Mouse (Mus musculus): Measurements from ENCODE around the gene Sall4. TPM values are rescaled to one million over a fixed set of nuclear protein-coding genes. Genes with fewer than 3 reads are reported as not detected.

The Sall4 gene
- polyA plus RNA-seq, 1 experiment, result 12.7 TPM

GRCm38 (mm10) chr2:168786174-168786573 lies 18.4 kb upstream of the Sall4 start:
- Histone ChIP-seq H3K27ac (ENCODE audit: control insufficient read depth, insufficient read depth, low read depth, low read length, poor library complexity) (no peak overlapping the region), H3K4me3 (replicated peaks; ENCODE audit: control insufficient read depth, low read depth, low read length) (no peak overlapping the region), H3K4me1 (ENCODE audit: control insufficient read depth, insufficient read depth, low read length) (no peaks in the 10 kb centered on the region)
- WGBS, result 86% methylated on average over 9 of the region's 9 CpGs
- TF ChIP-seq CTCF (IDR thresholded peaks at IDR 0.05; ENCODE audit: control insufficient read depth, insufficient read depth, low read length), result no peak
- TF ChIP-seq POLR2A (IDR thresholded peaks at IDR 0.05; ENCODE audit: borderline replicate concordance, control insufficient read depth, low read depth, low read length), result no peak

- no peaks in the 10 kb centered on the region for H3K4me1 ChIP-seq (ENCODE audit: control insufficient read depth, insufficient read depth, low read length)
- H3K27ac ChIP-seq (ENCODE audit: control insufficient read depth, insufficient read depth, low read depth, low read length, poor library complexity), result no peak overlapping the region
- 73% methylated on average over 9 of the region's 9 CpGs for WGBS
- no peak for TF ChIP-seq POLR2A (IDR thresholded peaks at IDR 0.05; ENCODE audit: borderline replicate concordance, control insufficient read depth, low read depth, low read length)
- TF ChIP-seq CTCF (IDR thresholded peaks at IDR 0.05; ENCODE audit: control insufficient read depth, insufficient read depth, low read length), result no peak
- H3K4me3 ChIP-seq (replicated peaks; ENCODE audit: control insufficient read depth, low read depth, low read length), result no peak overlapping the region
Measured at GRCm38 (mm10) chr2:168780596-168780995, 12.9 kb upstream of the Sall4 start.

GRCm38 (mm10) chr2:168780024-168780423 lies 12.3 kb upstream of the Sall4 start:
- TF ChIP-seq POLR2A (IDR thresholded peaks at IDR 0.05; ENCODE audit: borderline replicate concordance, control insufficient read depth, low read depth, low read length), result no peak
- no peak for TF ChIP-seq CTCF (IDR thresholded peaks at IDR 0.05; ENCODE audit: control insufficient read depth, insufficient read depth, low read length)
- no peaks in the 10 kb centered on the region for H3K4me1 ChIP-seq (ENCODE audit: control insufficient read depth, insufficient read depth, low read length)
- no peak overlapping the region for H3K27ac ChIP-seq (ENCODE audit: control insufficient read depth, insufficient read depth, low read depth, low read length, poor library complexity)
- no peak overlapping the region for H3K4me3 ChIP-seq (replicated peaks; ENCODE audit: control insufficient read depth, low read depth, low read length)
- 64% methylated on average over 9 of the region's 9 CpGs for WGBS

- Histone ChIP-seq H3K27ac (ENCODE audit: control insufficient read depth, insufficient read depth, low read depth, low read length, poor library complexity) (no peak overlapping the region), H3K4me1 (ENCODE audit: control insufficient read depth, insufficient read depth, low read length) (no peaks in the 10 kb centered on the region), H3K4me3 (replicated peaks; ENCODE audit: control insufficient read depth, low read depth, low read length) (no peak overlapping the region)
- no peak for TF ChIP-seq CTCF (IDR thresholded peaks at IDR 0.05; ENCODE audit: control insufficient read depth, insufficient read depth, low read length)
- no peak for TF ChIP-seq POLR2A (IDR thresholded peaks at IDR 0.05; ENCODE audit: borderline replicate concordance, control insufficient read depth, low read depth, low read length)
Measured at GRCm38 (mm10) chr2:168777481-168777880, 9.7 kb upstream of the Sall4 start.

GRCm38 (mm10) chr2:168776238-168776637 lies 8.5 kb upstream of the Sall4 start:
- H3K27ac ChIP-seq (ENCODE audit: control insufficient read depth, insufficient read depth, low read depth, low read length, poor library complexity), result no peak overlapping the region
- 67% methylated on average over 3 of the region's 3 CpGs for WGBS

GRCm38 (mm10) chr2:168769259-168769658 lies 1.5 kb upstream of the Sall4 start:
- Histone ChIP-seq H3K4me1 (ENCODE audit: control insufficient read depth, insufficient read depth, low read length) (no peaks in the 10 kb centered on the region), H3K4me3 (replicated peaks; ENCODE audit: control insufficient read depth, low read depth, low read length) (no peak overlapping the region), H3K27ac (ENCODE audit: control insufficient read depth, insufficient read depth, low read depth, low read length, poor library complexity) (no peak overlapping the region)
- no peak for TF ChIP-seq CTCF (IDR thresholded peaks at IDR 0.05; ENCODE audit: control insufficient read depth, insufficient read depth, low read length)
- no peak for TF ChIP-seq POLR2A (IDR thresholded peaks at IDR 0.05; ENCODE audit: borderline replicate concordance, control insufficient read depth, low read depth, low read length)
- 71% methylated on average over 8 of the region's 8 CpGs for WGBS

More at GRCm38 (mm10) chr2:168776238-168776637, 8.5 kb upstream of the Sall4 start:
- Histone ChIP-seq H3K4me3 (replicated peaks; ENCODE audit: control insufficient read depth, low read depth, low read length) (no peak overlapping the region), H3K4me1 (ENCODE audit: control insufficient read depth, insufficient read depth, low read length) (no peaks in the 10 kb centered on the region)
- no peak for TF ChIP-seq CTCF (IDR thresholded peaks at IDR 0.05; ENCODE audit: control insufficient read depth, insufficient read depth, low read length)
- TF ChIP-seq POLR2A (IDR thresholded peaks at IDR 0.05; ENCODE audit: borderline replicate concordance, control insufficient read depth, low read depth, low read length), result no peak

GRCm38 (mm10) chr2:168766538-168767361 lies 993 bp downstream of the Sall4 start:
- WGBS, result 4% methylated on average over 52 of the region's 52 CpGs
- no peak overlapping the region for H3K4me3 ChIP-seq (replicated peaks; ENCODE audit: control insufficient read depth, low read depth, low read length)
- H3K4me1 ChIP-seq (ENCODE audit: control insufficient read depth, insufficient read depth, low read length), result no peaks in the 10 kb centered on the region
- TF ChIP-seq CTCF (IDR thresholded peaks at IDR 0.05; ENCODE audit: control insufficient read depth, insufficient read depth, low read length) (no peak), POLR2A (IDR thresholded peaks at IDR 0.05; ENCODE audit: borderline replicate concordance, control insufficient read depth, low read depth, low read length) (no peak)
- H3K27ac ChIP-seq (ENCODE audit: control insufficient read depth, insufficient read depth, low read depth, low read length, poor library complexity), result no peak overlapping the region

- 3% methylated on average over 63 of the region's 65 CpGs for WGBS
- no peak overlapping the region for H3K27ac ChIP-seq (ENCODE audit: control insufficient read depth, insufficient read depth, low read depth, low read length, poor library complexity)
- H3K4me3 ChIP-seq (replicated peaks; ENCODE audit: control insufficient read depth, low read depth, low read length), result no peak overlapping the region
- TF ChIP-seq POLR2A (IDR thresholded peaks at IDR 0.05; ENCODE audit: borderline replicate concordance, control insufficient read depth, low read depth, low read length), result no peak
- no peak for TF ChIP-seq CTCF (IDR thresholded peaks at IDR 0.05; ENCODE audit: control insufficient read depth, insufficient read depth, low read length)
- no peaks in the 10 kb centered on the region for H3K4me1 ChIP-seq (ENCODE audit: control insufficient read depth, insufficient read depth, low read length)
Measured at GRCm38 (mm10) chr2:168765696-168766537, 1.8 kb downstream of the Sall4 start.
